In genomic region chr9:119656111-119656510, GRCm38 (mm10) we compare ENCODE assay signal across 8 mouse cellular contexts.
DNase-seq lines count a peak whose midpoint lies in the region; ATAC-seq and TF ChIP-seq lines count a peak whose summit lies in the region.

No protein-coding gene starts in this region.

- H3K9ac ChIP-seq in midbrain, postnatal 0 days (replicated peaks; ENCODE audit: low read length, poor library complexity, severe bottlenecking) = no peak overlapping the region
- H3K9ac ChIP-seq in midbrain, embryonic 16.5 days (ENCODE audit: low read depth, low read length) = no peak overlapping the region

- no peaks in the 10 kb centered on the region for H3K4me1 ChIP-seq in midbrain, postnatal 0 days (ENCODE audit: insufficient read depth, low read length)
- no peaks in the 10 kb centered on the region for H3K4me1 ChIP-seq in midbrain, embryonic 16.5 days (ENCODE audit: control insufficient read depth, insufficient read depth, low read length)
- no peaks in the 10 kb centered on the region for H3K4me1 ChIP-seq in midbrain, embryonic 10.5 days

- no peak for ATAC-seq in midbrain, postnatal 0 days (ENCODE audit: low FRiP score)
- no peak for ATAC-seq in midbrain, embryonic 16.5 days

- H3K27ac ChIP-seq in midbrain, postnatal 0 days (ENCODE audit: low read depth, low read length) = no peak overlapping the region
- H3K27ac ChIP-seq in midbrain, embryonic 16.5 days (ENCODE audit: low read length) = no peak overlapping the region
- H3K27ac ChIP-seq in midbrain, embryonic 10.5 days (replicated peaks) = no peak overlapping the region

- 70% methylated on average over 6 of the region's 6 CpGs for WGBS in midbrain, postnatal 0 days
- WGBS in midbrain, embryonic 16.5 days = 74% methylated on average over 6 of the region's 6 CpGs
- 77% methylated on average over 6 of the region's 6 CpGs for WGBS in midbrain, embryonic 10.5 days

- no peaks in the 10 kb centered on the region for H3K9me3 ChIP-seq in midbrain, postnatal 0 days (ENCODE audit: low read length)
- H3K9me3 ChIP-seq in midbrain, embryonic 16.5 days (replicated peaks; ENCODE audit: control insufficient read depth, low read length, poor library complexity, severe bottlenecking) = no peaks in the 10 kb centered on the region
- H3K9me3 ChIP-seq in midbrain, embryonic 10.5 days (replicated peaks) = no peaks in the 10 kb centered on the region

- H3K27me3 ChIP-seq in midbrain, postnatal 0 days (ENCODE audit: insufficient read depth, low read length) = 0 out of 2 replicates have a peak, but pooled peaks cover 3% of the 10 kb centered on the region
- no peaks in the 10 kb centered on the region for H3K27me3 ChIP-seq in midbrain, embryonic 16.5 days (ENCODE audit: control insufficient read depth, insufficient read depth, low read depth, low read length)
- H3K27me3 ChIP-seq in midbrain, embryonic 10.5 days (ENCODE audit: low read depth, poor library complexity, severe bottlenecking) = no peaks in the 10 kb centered on the region

- peak; percentile 48 to 51 for DNase-seq in heart, adult 18-20 months
- DNase-seq in heart, postnatal 25 days (ENCODE audit: low spot score) = no peak
- DNase-seq in midbrain, postnatal 0 days (ENCODE audit: low spot score) = peak; percentile 61
- DNase-seq in gastrocnemius, adult 18-20 months (ENCODE audit: low spot score) = peak; percentile 25
- DNase-seq in right cerebral cortex, postnatal 4 days = peak; percentile 14
- DNase-seq in thymus, postnatal 10 days (ENCODE audit: low spot score in 2 of 2) = no peak
- DNase-seq in midbrain, embryonic 10.5 days (ENCODE audit: low spot score) = no peak

- intact Hi-C loops in heart, postnatal 25 days (cut with DNase I) = no loop called here

- no peak overlapping the region for H3K4me3 ChIP-seq in midbrain, postnatal 0 days (ENCODE audit: low read depth, low read length)
- H3K4me3 ChIP-seq in midbrain, embryonic 16.5 days (ENCODE audit: low read depth, low read length) = no peak overlapping the region
- no peak overlapping the region for H3K4me3 ChIP-seq in midbrain, embryonic 10.5 days

- H3K36me3 ChIP-seq in midbrain, postnatal 0 days (ENCODE audit: insufficient read depth, low read length) = no peaks in the 10 kb centered on the region
- H3K36me3 ChIP-seq in midbrain, embryonic 16.5 days (ENCODE audit: control insufficient read depth, insufficient read depth, low read length) = no peaks in the 10 kb centered on the region
- no peaks in the 10 kb centered on the region for H3K36me3 ChIP-seq in midbrain, embryonic 10.5 days

- no peak for TF ChIP-seq CTCF in midbrain, postnatal 0 days (IDR thresholded peaks at IDR 0.05)

- H3K4me2 ChIP-seq in midbrain, postnatal 0 days (ENCODE audit: low read depth, low read length, poor library complexity, severe bottlenecking) = no peak overlapping the region
- no peak overlapping the region for H3K4me2 ChIP-seq in midbrain, embryonic 16.5 days (ENCODE audit: low read length)

Comparison
In these comparisons a context has a peak if more than half of its experiments do, and no peak if none do; other contexts are left out.
1. DNase-seq: peak in heart, adult 18-20 months (2 of 2), midbrain, postnatal 0 days (single experiment), gastrocnemius, adult 18-20 months (single experiment) and right cerebral cortex, postnatal 4 days (single experiment); none in heart, postnatal 25 days (single experiment), thymus, postnatal 10 days (0 of 2) and midbrain, embryonic 10.5 days (single experiment).